Mouse (Mus musculus): ENCODE data around the gene Glyat.

DNA sequence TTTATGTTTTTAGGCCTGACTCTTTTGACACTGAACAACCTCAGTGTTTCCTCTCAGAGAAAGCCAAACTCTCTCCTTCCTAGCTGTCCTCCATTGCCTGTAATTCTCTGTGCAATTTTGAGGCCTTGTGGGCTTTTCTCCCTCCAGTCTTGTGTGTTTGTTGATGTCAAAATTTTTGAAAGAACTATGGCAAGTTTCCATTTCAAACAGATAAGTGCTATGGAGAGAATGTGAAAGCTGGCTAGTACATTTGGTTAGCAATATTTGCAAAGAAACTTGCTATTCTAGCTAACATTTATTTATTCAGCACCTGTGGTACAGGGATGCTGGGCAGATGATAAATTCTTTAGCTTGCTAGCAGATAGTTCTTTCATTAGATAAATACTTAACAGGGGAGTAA lies 63.1 kb downstream of the Glyat start:
- TF ChIP-seq TAL1 (IDR thresholded peaks at IDR 0.05; ENCODE audit: low read length) (no peak), GATA1 (IDR thresholded peaks at IDR 0.05; ENCODE audit: low read length) (no peak)

Data from erythroblast, embryonic 14.5 days (primary cell).